In genomic region chr5:33627968-33628367, GRCm38 (mm10) we compare ENCODE assay signal across 8 mouse cellular contexts. TPM values are rescaled to one million over a fixed set of nuclear protein-coding genes. Genes with fewer than 3 reads are reported as not detected.
DNase-seq lines count a peak whose midpoint lies in the region; ATAC-seq lines count a peak whose summit lies in the region.

No protein-coding gene starts in this region.

- no peaks in the 10 kb centered on the region for H3K9me3 ChIP-seq in heart, embryonic 16.5 days (replicated peaks; ENCODE audit: control insufficient read depth, low read length)
- H3K9me3 ChIP-seq in limb, embryonic 15.5 days = no peaks in the 10 kb centered on the region
- no peaks in the 10 kb centered on the region for H3K9me3 ChIP-seq in neural tube, embryonic 14.5 days (ENCODE audit: control insufficient read depth, low read length)

- H3K4me3 ChIP-seq in heart, embryonic 16.5 days (ENCODE audit: low read length) = peak overlapping the region; percentile 73
- H3K4me3 ChIP-seq in limb, embryonic 15.5 days = peak overlapping the region; percentile 87
- H3K4me3 ChIP-seq in neural tube, embryonic 14.5 days (ENCODE audit: low read depth, low read length) = peak overlapping the region; percentile 78; the same call in 1 of the 2 replicates

- no peaks in the 10 kb centered on the region for H3K36me3 ChIP-seq in heart, embryonic 16.5 days (ENCODE audit: control insufficient read depth, insufficient read depth)
- H3K36me3 ChIP-seq in limb, embryonic 15.5 days = no peaks in the 10 kb centered on the region
- H3K36me3 ChIP-seq in neural tube, embryonic 14.5 days (ENCODE audit: control insufficient read depth, insufficient read depth, low read length) = no peaks in the 10 kb centered on the region

- peaks cover 23% of the 10 kb centered on the region for H3K4me1 ChIP-seq in heart, embryonic 16.5 days (ENCODE audit: control insufficient read depth, insufficient read depth, low read length)
- peaks cover 20% of the 10 kb centered on the region for H3K4me1 ChIP-seq in limb, embryonic 15.5 days
- H3K4me1 ChIP-seq in neural tube, embryonic 14.5 days (ENCODE audit: control insufficient read depth, insufficient read depth, low read length) = peaks cover 11% of the 10 kb centered on the region

- no peaks in the 10 kb centered on the region for H3K27me3 ChIP-seq in heart, embryonic 16.5 days (ENCODE audit: control insufficient read depth, insufficient read depth, low read length)
- H3K27me3 ChIP-seq in limb, embryonic 15.5 days = no peaks in the 10 kb centered on the region
- H3K27me3 ChIP-seq in neural tube, embryonic 14.5 days (ENCODE audit: control insufficient read depth, insufficient read depth, low read length) = no peaks in the 10 kb centered on the region

- WGBS in heart, embryonic 16.5 days = 19% methylated on average over 4 of the region's 4 CpGs
- 33% methylated on average over 4 of the region's 4 CpGs for WGBS in limb, embryonic 15.5 days
- WGBS in neural tube, embryonic 14.5 days = 18% methylated on average over 4 of the region's 4 CpGs

- peak overlapping the region; percentile 66 for H3K4me2 ChIP-seq in heart, embryonic 16.5 days (ENCODE audit: low read depth, low read length)
- H3K4me2 ChIP-seq in limb, embryonic 15.5 days = peak overlapping the region; percentile 84
- peak overlapping the region; percentile 90 for H3K4me2 ChIP-seq in neural tube, embryonic 14.5 days (ENCODE audit: low read depth, low read length)

- no peak for ATAC-seq in CD4-positive, CD25-positive, alpha-beta regulatory T cell, adult 4 months
- no peak for ATAC-seq in heart, embryonic 16.5 days (replicated peaks; ENCODE audit: extremely low read depth, insufficient read depth, low FRiP score)
- no peak for ATAC-seq in limb, embryonic 15.5 days (ENCODE audit: insufficient number of reproducible peaks, low FRiP score, low TSS enrichment, low read depth)
- ATAC-seq in neural tube, embryonic 14.5 days (ENCODE audit: low read depth) = no peak

- peak; percentile 25 for DNase-seq in CD4-positive, CD25-positive, alpha-beta regulatory T cell, adult 2 months (ENCODE audit: low read depth, low spot score)
- DNase-seq in adrenal gland, postnatal 36 days = peak; percentile 65 to 67
- no peak for DNase-seq in spleen, postnatal 14 days (ENCODE audit: low spot score in 2 of 2)
- DNase-seq in right cerebral cortex, postnatal 36 days (ENCODE audit: low spot score in 2 of 2) = no peak

- H3K27ac ChIP-seq in heart, embryonic 16.5 days (ENCODE audit: low read length) = no peak overlapping the region; the same call in 1 of the 2 replicates
- H3K27ac ChIP-seq in limb, embryonic 15.5 days = no peak overlapping the region
- no peak overlapping the region for H3K27ac ChIP-seq in neural tube, embryonic 14.5 days (ENCODE audit: low read depth, low read length)

- H3K9ac ChIP-seq in heart, embryonic 16.5 days (ENCODE audit: low read length) = peak overlapping the region; percentile 85
- no peak overlapping the region for H3K9ac ChIP-seq in limb, embryonic 15.5 days
- no peak overlapping the region for H3K9ac ChIP-seq in neural tube, embryonic 14.5 days (replicated peaks; ENCODE audit: low read depth, low read length)

RNA-seq across cellular contexts. Expression of gene Fam53a, which starts 1.5 kb away (rescaled TPM):
- 10 to 100 TPM; 19.9 to 23.5 TPM for polyA plus RNA-seq in CD4-positive, CD25-positive, alpha-beta regulatory T cell, adult 4 months (2017; shearing (Covaris generic))
- 10 to 100 TPM; 27.5 to 28.3 TPM for total RNA-seq in adrenal gland, postnatal 36 days (2021)
- 52.2 and 56.2 TPM in 2 replicates for polyA plus RNA-seq in heart, embryonic 16.5 days (2015; fragmentation: Nextera tagmentation; extraction: Ambion mirVana)
- polyA plus RNA-seq in limb, embryonic 15.5 days (2015; fragmentation: Nextera tagmentation; extraction: Ambion mirVana) = 62.5 and 69.1 TPM in 2 replicates
- 26.8 and 35.0 TPM in 2 replicates for polyA plus RNA-seq in neural tube, embryonic 14.5 days (2014; fragmentation: Nextera tagmentation; extraction: Ambion mirVana)

RNA-seq across cellular contexts. Expression of gene Gm9903, which starts 1.8 kb away (rescaled TPM):
- polyA plus RNA-seq in CD4-positive, CD25-positive, alpha-beta regulatory T cell, adult 4 months (2017; shearing (Covaris generic)) = 1 to 10 TPM in 1 of 2 experiments, not detected in 1; 1.6 TPM
- total RNA-seq in adrenal gland, postnatal 36 days (2021) = under 1 TPM; 0.30 to 0.36 TPM
- 0.65 and 1.00 TPM in 2 replicates for polyA plus RNA-seq in heart, embryonic 16.5 days (2015; fragmentation: Nextera tagmentation; extraction: Ambion mirVana)
- 0.29 and 0.35 TPM in 2 replicates for polyA plus RNA-seq in limb, embryonic 15.5 days (2015; fragmentation: Nextera tagmentation; extraction: Ambion mirVana)
- polyA plus RNA-seq in neural tube, embryonic 14.5 days (2014; fragmentation: Nextera tagmentation; extraction: Ambion mirVana) = 0.60 and 0.89 TPM in 2 replicates

RNA-seq across cellular contexts. Expression of gene Slbp, which starts 24.4 kb away (rescaled TPM):
- polyA plus RNA-seq in CD4-positive, CD25-positive, alpha-beta regulatory T cell, adult 4 months (2017; shearing (Covaris generic)) = 100 to 1,000 TPM; 123 to 141 TPM
- 10 to 100 TPM; 44.8 to 47.8 TPM for total RNA-seq in adrenal gland, postnatal 36 days (2021)
- polyA plus RNA-seq in heart, embryonic 16.5 days (2015; fragmentation: Nextera tagmentation; extraction: Ambion mirVana) = 119 and 138 TPM in 2 replicates
- 204 and 206 TPM in 2 replicates for polyA plus RNA-seq in limb, embryonic 15.5 days (2015; fragmentation: Nextera tagmentation; extraction: Ambion mirVana)
- polyA plus RNA-seq in neural tube, embryonic 14.5 days (2014; fragmentation: Nextera tagmentation; extraction: Ambion mirVana) = 116 and 118 TPM in 2 replicates

RNA-seq across cellular contexts. Expression of gene Tacc3, which starts 30.0 kb away (rescaled TPM):
- polyA plus RNA-seq in CD4-positive, CD25-positive, alpha-beta regulatory T cell, adult 4 months (2017; shearing (Covaris generic)) = 10 to 100 TPM; 18.2 to 32.2 TPM
- total RNA-seq in adrenal gland, postnatal 36 days (2021) = 1 to 10 TPM; 7.6 to 8.4 TPM
- polyA plus RNA-seq in heart, embryonic 16.5 days (2015; fragmentation: Nextera tagmentation; extraction: Ambion mirVana) = 114 and 122 TPM in 2 replicates
- polyA plus RNA-seq in limb, embryonic 15.5 days (2015; fragmentation: Nextera tagmentation; extraction: Ambion mirVana) = 150 and 151 TPM in 2 replicates
- polyA plus RNA-seq in neural tube, embryonic 14.5 days (2014; fragmentation: Nextera tagmentation; extraction: Ambion mirVana) = 18.7 and 26.3 TPM in 2 replicates

RNA-seq across cellular contexts. Expression of gene Tmem129, which starts 30.2 kb away (rescaled TPM):
- 10 to 100 TPM; 33.7 to 42.9 TPM for polyA plus RNA-seq in CD4-positive, CD25-positive, alpha-beta regulatory T cell, adult 4 months (2017; shearing (Covaris generic))
- total RNA-seq in adrenal gland, postnatal 36 days (2021) = 10 to 100 TPM; 25.9 to 28.5 TPM
- 37.1 and 37.4 TPM in 2 replicates for polyA plus RNA-seq in heart, embryonic 16.5 days (2015; fragmentation: Nextera tagmentation; extraction: Ambion mirVana)
- 45.8 and 49.7 TPM in 2 replicates for polyA plus RNA-seq in limb, embryonic 15.5 days (2015; fragmentation: Nextera tagmentation; extraction: Ambion mirVana)
- 27.4 and 27.6 TPM in 2 replicates for polyA plus RNA-seq in neural tube, embryonic 14.5 days (2014; fragmentation: Nextera tagmentation; extraction: Ambion mirVana)

Comparison
In these comparisons a context has a peak if more than half of its experiments do, and no peak if none do; other contexts are left out.
1. DNase-seq: peak in CD4-positive, CD25-positive, alpha-beta regulatory T cell, adult 2 months (single experiment) and adrenal gland, postnatal 36 days (2 of 2); none in spleen, postnatal 14 days (0 of 2) and right cerebral cortex, postnatal 36 days (0 of 2).
2. Peak in every context shown above with its lines, with median percentiles within 50 percentile points of each other: H3K4me2 ChIP-seq and H3K4me3 ChIP-seq.